Mouse (Mus musculus) intestine, embryonic 15.5 days (tissue): ENCODE results near the gene Apba3. TPM values are rescaled to one million over a fixed set of nuclear protein-coding genes. Genes with fewer than 3 reads are reported as not detected.

ENCODE experiments used
- ATAC-seq: fragments of 200-750 bp; cut with Nextera tagmentation; 2 replicates; pipeline ENCODE4 v1.8.0; 2017; ENCODE audit warnings: moderate TSS enrichment, moderate library complexity
- H3K27ac ChIP-seq: fragments of 300-500 bp; sonication (generic); 2 replicates; pipeline ENCODE4 v1.5.1; 2015; ENCODE audit warnings: mild to moderate bottlenecking, inconsistent platforms
- H3K27me3 ChIP-seq: fragments of 300-500 bp; sonication (generic); replicated peaks from 2 replicates; pipeline ENCODE4 v1.6.1; 2015; ENCODE audit warnings: inconsistent platforms
- H3K36me3 ChIP-seq: fragments of 300-500 bp; sonication (generic); 2 replicates; pipeline ENCODE4 v1.6.1; 2015; ENCODE audit warnings: inconsistent platforms
- H3K4me1 ChIP-seq: fragments of 300-500 bp; sonication (generic); replicated peaks from 2 replicates; pipeline ENCODE4 v1.6.1; 2015; ENCODE audit warnings: inconsistent platforms
- H3K4me2 ChIP-seq: fragments of 300-500 bp; sonication (generic); replicated peaks from 2 replicates; pipeline ENCODE4 v1.6.1; 2015; ENCODE audit warnings: mild to moderate bottlenecking, inconsistent platforms
- H3K4me3 ChIP-seq: fragments of 300-500 bp; sonication (generic); replicated peaks from 2 replicates; pipeline ENCODE4 v1.5.1; 2015; ENCODE audit warnings: inconsistent platforms
- H3K9ac ChIP-seq: fragments of 300-500 bp; sonication (generic); 2 replicates; pipeline ENCODE4 v1.6.1; 2015; ENCODE audit warnings: inconsistent platforms
- H3K9me3 ChIP-seq: fragments of 300-500 bp; sonication (generic); 2 replicates; pipeline ENCODE4 v1.6.1; 2016; ENCODE audit warnings: inconsistent platforms
- WGBS: fragments of 180-500 bp; shearing (Covaris S2); methylation state at CpG from one replicate; pipeline ENCODE4 v1.1.7; 2015; 5-methylcytosine and 5-hydroxymethylcytosine counted together
- polyA plus RNA-seq: library from polyadenylated mRNA; unstranded; fragments of >200 nt; fragmentation: Nextera tagmentation; extraction: Ambion mirVana; gene quantifications from 2 replicates; pipeline ENCODE4 v1.2.1, GENCODE M21; 2015

Gene Apba3
- polyA plus RNA-seq, 1 experiment from 2014 or later = 55.1 TPM

DNA sequence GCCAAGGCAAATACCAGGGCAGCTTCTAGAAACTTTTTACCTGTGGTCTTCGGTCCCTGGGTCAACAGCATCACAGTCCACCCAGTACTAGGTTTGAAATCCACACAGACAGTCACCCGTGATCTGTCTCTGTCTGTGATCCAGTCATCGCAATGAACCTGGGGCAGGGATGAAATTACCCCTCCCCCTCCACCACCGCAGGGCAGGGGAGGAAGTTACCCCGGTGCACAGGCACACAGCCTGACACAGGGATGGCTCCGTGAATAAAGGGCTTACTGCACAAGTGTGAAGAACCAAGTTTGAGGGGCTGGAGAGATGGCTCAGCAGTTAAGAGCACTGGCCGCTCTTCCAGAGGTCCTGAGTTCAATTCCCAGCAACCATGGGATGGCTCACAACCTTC, 37.0 kb downstream of the Apba3 start:
- H3K27me3 ChIP-seq = no peaks in the 10 kb centered on the region
- H3K4me2 ChIP-seq = no peak overlapping the region
- peaks cover 47% of the 10 kb centered on the region for H3K4me1 ChIP-seq
- peak overlapping the region; percentile 18; the same call in 1 of the 2 replicates for H3K9ac ChIP-seq
- ATAC-seq = no peak
- no peaks in the 10 kb centered on the region for H3K9me3 ChIP-seq
- H3K4me3 ChIP-seq = no peak overlapping the region
- WGBS = 68% methylated on average over 7 of the region's 7 CpGs
- peaks cover 29% of the 10 kb centered on the region for H3K36me3 ChIP-seq
- H3K27ac ChIP-seq = no peak overlapping the region

DNA sequence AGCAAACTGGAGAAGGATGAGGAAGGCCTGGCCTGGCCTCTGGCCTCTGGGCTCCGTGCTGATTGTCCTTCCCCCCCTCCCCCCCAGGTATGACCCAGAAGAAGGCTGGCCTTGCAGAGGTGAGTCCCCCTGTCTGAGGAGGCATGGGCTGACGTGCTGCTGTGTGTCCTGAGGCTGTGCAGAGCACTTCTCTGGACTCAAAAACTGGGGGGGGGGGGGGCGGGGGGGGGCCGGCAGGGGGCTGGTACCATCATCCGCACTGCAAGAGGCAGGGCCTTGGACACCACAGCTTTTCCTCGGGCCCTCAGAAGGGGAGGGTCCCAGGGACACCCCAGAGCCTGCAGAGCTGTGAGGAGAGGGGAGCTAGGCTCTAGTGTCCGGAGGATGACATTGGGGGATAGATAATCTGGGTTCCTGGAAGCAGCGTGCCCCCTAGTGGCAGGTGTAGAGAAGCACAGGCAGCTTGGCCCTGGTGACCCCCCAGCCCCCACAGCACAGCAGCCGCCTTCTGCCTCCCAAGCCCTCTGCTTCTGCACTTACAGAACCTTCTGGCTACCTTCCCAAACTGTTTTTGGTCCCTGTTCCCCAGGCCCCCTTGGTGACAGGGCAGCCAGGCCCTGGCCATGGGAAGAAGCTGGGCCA, 38.0 kb downstream of the Apba3 start:
- no peak overlapping the region for H3K9ac ChIP-seq
- WGBS = 21% methylated on average over 8 of the region's 9 CpGs
- ATAC-seq = no peak

DNA sequence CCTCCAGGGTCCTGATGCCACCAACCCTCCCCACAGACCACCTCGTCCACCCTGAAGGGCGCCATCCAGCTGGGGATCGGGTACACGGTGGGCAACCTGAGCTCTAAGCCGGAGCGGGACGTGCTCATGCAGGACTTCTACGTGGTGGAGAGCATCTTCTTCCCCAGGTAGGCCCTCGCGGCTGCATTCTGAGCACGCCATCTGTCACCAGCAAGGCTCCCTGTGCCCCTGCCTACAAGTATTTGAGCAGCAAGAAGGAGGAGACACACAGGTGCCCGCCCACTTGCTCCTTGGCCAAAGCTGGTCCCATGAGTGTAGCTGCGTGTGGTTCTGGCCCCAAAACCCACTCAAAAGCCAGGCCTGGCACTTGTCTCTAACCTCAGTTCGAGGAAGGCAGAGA, 38.9 kb downstream of the Apba3 start:
- no peak overlapping the region for H3K4me2 ChIP-seq
- peaks cover 32% of the 10 kb centered on the region for H3K4me1 ChIP-seq
- H3K36me3 ChIP-seq = peaks cover 48% of the 10 kb centered on the region
- ATAC-seq = no peak
- no peaks in the 10 kb centered on the region for H3K9me3 ChIP-seq
- no peak overlapping the region for H3K27ac ChIP-seq
- H3K4me3 ChIP-seq = no peak overlapping the region
- no peak overlapping the region for H3K9ac ChIP-seq
- H3K27me3 ChIP-seq = no peaks in the 10 kb centered on the region
- 94% methylated on average over 14 of the region's 14 CpGs for WGBS

More for the DNA sequence above, 38.0 kb downstream of the Apba3 start:
- H3K9me3 ChIP-seq = no peaks in the 10 kb centered on the region
- no peak overlapping the region for H3K4me3 ChIP-seq
- peaks cover 39% of the 10 kb centered on the region for H3K36me3 ChIP-seq
- H3K4me2 ChIP-seq = no peak overlapping the region
- no peaks in the 10 kb centered on the region for H3K27me3 ChIP-seq
- peaks cover 41% of the 10 kb centered on the region for H3K4me1 ChIP-seq
- H3K27ac ChIP-seq = no peak overlapping the region

GRCm38 (mm10) chr10:81306173-81306668, 39.5 kb downstream of the Apba3 start:
- no peak overlapping the region for H3K9ac ChIP-seq
- H3K4me2 ChIP-seq = no peak overlapping the region
- WGBS = 93% methylated on average over 12 of the region's 12 CpGs
- H3K27me3 ChIP-seq = no peaks in the 10 kb centered on the region
- peaks cover 28% of the 10 kb centered on the region for H3K4me1 ChIP-seq
- ATAC-seq = no peak
- H3K36me3 ChIP-seq = peaks cover 54% of the 10 kb centered on the region
- no peak overlapping the region for H3K4me3 ChIP-seq
- H3K9me3 ChIP-seq = no peaks in the 10 kb centered on the region
- H3K27ac ChIP-seq = no peak overlapping the region

DNA sequence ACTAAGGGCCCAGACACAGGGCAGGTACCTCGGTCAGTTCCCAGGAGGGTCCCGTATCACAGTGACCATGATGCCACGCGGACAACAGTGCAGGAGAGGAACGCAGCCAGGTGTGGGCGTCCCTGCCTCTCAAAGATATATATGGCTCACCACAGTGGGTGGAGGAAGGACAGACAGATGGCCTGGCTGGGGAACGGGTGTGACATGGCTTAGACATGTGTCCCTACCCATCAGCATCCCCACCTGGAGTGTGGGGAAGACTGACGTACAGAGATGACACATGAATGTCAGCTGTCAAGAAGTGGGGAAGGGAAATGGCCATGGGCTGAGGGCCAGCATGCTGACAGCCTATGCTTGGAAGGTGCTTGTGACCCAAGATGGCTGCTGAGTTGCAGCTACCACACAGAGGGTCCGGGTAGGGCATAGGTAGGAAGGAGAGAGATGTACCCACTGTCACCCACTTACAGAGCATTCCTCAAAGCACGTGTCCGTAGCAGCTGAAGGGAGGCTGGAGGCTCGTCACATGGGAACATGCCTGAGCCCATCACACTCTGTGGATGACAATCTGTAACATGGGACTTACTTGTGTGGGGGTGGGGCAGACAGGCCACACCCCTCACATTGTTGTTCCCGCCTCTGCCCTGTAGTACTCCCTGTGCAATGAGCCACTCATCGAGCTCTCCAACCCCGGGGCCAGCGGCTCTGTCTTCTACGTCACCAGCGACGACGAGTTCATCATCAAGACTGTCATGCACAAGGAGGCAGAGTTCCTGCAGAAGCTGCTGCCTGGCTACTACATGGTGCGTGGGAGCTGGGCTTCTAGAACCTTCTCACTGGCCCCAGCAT, 40.3 kb downstream of the Apba3 start:
- H3K27me3 ChIP-seq = no peaks in the 10 kb centered on the region
- no peak overlapping the region for H3K4me2 ChIP-seq
- peaks cover 61% of the 10 kb centered on the region for H3K36me3 ChIP-seq
- no peak for ATAC-seq
- H3K4me1 ChIP-seq = peaks cover 24% of the 10 kb centered on the region
- H3K9ac ChIP-seq = no peak overlapping the region
- H3K27ac ChIP-seq = no peak overlapping the region
- no peak overlapping the region for H3K4me3 ChIP-seq
- H3K9me3 ChIP-seq = no peaks in the 10 kb centered on the region
- WGBS = 92% methylated on average over 21 of the region's 21 CpGs

GRCm38 (mm10) chr10:81309571-81309970, 42.8 kb downstream of the Apba3 start:
- Histone ChIP-seq H3K9ac (no peak overlapping the region), H3K36me3 (peaks cover 81% of the 10 kb centered on the region), H3K4me3 (no peak overlapping the region), H3K27me3 (no peaks in the 10 kb centered on the region), H3K4me2 (no peak overlapping the region), H3K27ac (no peak overlapping the region), H3K9me3 (no peaks in the 10 kb centered on the region), H3K4me1 (no peaks in the 10 kb centered on the region)
- 78% methylated on average over 5 of the region's 5 CpGs for WGBS
- ATAC-seq = no peak

DNA sequence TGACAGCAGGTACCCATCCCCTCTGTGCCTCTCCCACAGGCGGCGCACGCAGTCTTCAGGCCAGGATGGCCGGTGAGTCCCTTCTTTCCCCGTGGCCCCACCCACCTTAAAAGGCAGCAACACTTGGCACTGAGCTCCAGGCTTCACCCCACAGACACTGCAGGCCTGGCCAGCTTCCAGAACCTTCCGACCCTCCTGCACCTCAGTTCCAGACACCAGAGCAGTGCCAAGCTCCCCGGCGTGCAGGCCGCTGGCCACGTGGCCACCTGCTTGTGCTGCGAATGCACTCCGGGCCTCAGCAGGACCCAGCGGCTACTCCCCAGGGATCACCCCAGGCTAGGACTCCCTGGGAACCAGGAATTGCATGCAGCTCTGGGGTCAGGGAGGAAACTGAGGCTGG, 46.8 kb downstream of the Apba3 start:
- 95% methylated on average over 13 of the region's 13 CpGs for WGBS
- H3K9me3 ChIP-seq = no peaks in the 10 kb centered on the region
- H3K4me3 ChIP-seq = no peak overlapping the region
- no peak overlapping the region for H3K9ac ChIP-seq
- no peak for ATAC-seq
- H3K27ac ChIP-seq = no peak overlapping the region
- no peak overlapping the region for H3K4me2 ChIP-seq
- no peaks in the 10 kb centered on the region for H3K27me3 ChIP-seq
- peaks cover 20% of the 10 kb centered on the region for H3K4me1 ChIP-seq
- H3K36me3 ChIP-seq = peaks cover 70% of the 10 kb centered on the region

GRCm38 (mm10) chr10:81314201-81314600, 47.4 kb downstream of the Apba3 start:
- H3K9ac ChIP-seq = no peak overlapping the region
- H3K4me3 ChIP-seq = no peak overlapping the region
- ATAC-seq = no peak
- H3K36me3 ChIP-seq = peaks cover 65% of the 10 kb centered on the region
- 74% methylated on average over 7 of the region's 7 CpGs for WGBS
- no peak overlapping the region for H3K4me2 ChIP-seq
- H3K4me1 ChIP-seq = peaks cover 26% of the 10 kb centered on the region
- no peaks in the 10 kb centered on the region for H3K27me3 ChIP-seq
- H3K27ac ChIP-seq = no peak overlapping the region
- H3K9me3 ChIP-seq = no peaks in the 10 kb centered on the region

DNA sequence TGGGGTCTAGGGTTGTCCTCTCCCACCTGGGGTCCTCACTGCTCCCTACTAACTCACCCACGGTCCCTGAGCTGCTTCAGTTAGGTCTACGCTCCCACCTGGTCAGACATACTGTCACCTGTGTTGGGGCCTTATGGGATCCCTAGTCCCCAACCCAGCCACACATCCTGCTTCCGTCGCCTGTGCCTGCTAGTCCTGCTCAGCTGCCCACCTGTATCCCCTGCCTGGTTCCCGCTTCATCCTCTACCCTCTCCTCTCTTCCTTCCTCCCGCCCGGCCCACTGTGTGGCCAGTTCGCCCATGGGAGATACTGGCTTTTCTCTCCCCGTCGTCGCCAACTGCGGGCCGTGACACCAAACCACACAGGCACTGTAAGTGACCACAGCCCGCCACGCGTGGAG, 48.8 kb downstream of the Apba3 start:
- H3K27me3 ChIP-seq = no peaks in the 10 kb centered on the region
- WGBS = 94% methylated on average over 16 of the region's 16 CpGs
- peaks cover 33% of the 10 kb centered on the region for H3K4me1 ChIP-seq
- H3K9me3 ChIP-seq = no peaks in the 10 kb centered on the region
- H3K4me3 ChIP-seq = no peak overlapping the region
- ATAC-seq = no peak
- peaks cover 51% of the 10 kb centered on the region for H3K36me3 ChIP-seq
- no peak overlapping the region for H3K4me2 ChIP-seq
- no peak overlapping the region for H3K9ac ChIP-seq
- H3K27ac ChIP-seq = no peak overlapping the region

GRCm38 (mm10) chr10:81316338-81317060, 49.7 kb downstream of the Apba3 start:
- peak overlapping the region; percentile 28 for H3K4me3 ChIP-seq
- H3K4me2 ChIP-seq = peak overlapping the region; percentile 69
- H3K9me3 ChIP-seq = no peaks in the 10 kb centered on the region
- peaks cover 33% of the 10 kb centered on the region for H3K4me1 ChIP-seq
- H3K27me3 ChIP-seq = no peaks in the 10 kb centered on the region
- no peak for ATAC-seq
- peak overlapping the region; percentile 43 for H3K9ac ChIP-seq
- H3K36me3 ChIP-seq = peaks cover 42% of the 10 kb centered on the region
- H3K27ac ChIP-seq = no peak overlapping the region
- WGBS = 57% methylated on average over 16 of the region's 16 CpGs

GRCm38 (mm10) chr10:81317273-81317672, 50.5 kb downstream of the Apba3 start:
- peak overlapping the region; percentile 62; the same call in 1 of the 2 replicates for H3K27ac ChIP-seq
- H3K9ac ChIP-seq = peak overlapping the region; percentile 43
- peak; percentile 13; the same call in 1 of the 2 replicates for ATAC-seq
- H3K27me3 ChIP-seq = no peaks in the 10 kb centered on the region
- H3K4me3 ChIP-seq = peak overlapping the region; percentile 28
- peak overlapping the region; percentile 69 for H3K4me2 ChIP-seq
- 10% methylated on average over 20 of the region's 20 CpGs for WGBS
- H3K36me3 ChIP-seq = peaks cover 36% of the 10 kb centered on the region
- no peaks in the 10 kb centered on the region for H3K9me3 ChIP-seq
- H3K4me1 ChIP-seq = peaks cover 40% of the 10 kb centered on the region
